Mouse (Mus musculus) kidney, adult 2 months (tissue): ENCODE results near the gene Pik3ap1. TPM values are rescaled to one million over a fixed set of nuclear protein-coding genes. Genes with fewer than 3 reads are reported as not detected.

Experiments used
- DNase-seq: peaks from one replicate; pipeline ENCODE4 v3.0.0; 2021
- H3K27ac ChIP-seq: fragments of 200-500 bp; 2 replicates; pipeline ENCODE4 v1.5.1; 2012; ENCODE audit warnings: low read depth, low read length, control low read depth, inconsistent platforms; ENCODE audit not compliant: insufficient read depth
- H3K27me3 ChIP-seq: fragments of 200-500 bp; replicated peaks from 2 replicates; pipeline ENCODE4 v1.6.1; 2012; ENCODE audit warnings: mild to moderate bottlenecking, moderate library complexity, low read length, inconsistent platforms; ENCODE audit not compliant: control insufficient read depth, insufficient read depth
- H3K36me3 ChIP-seq: fragments of 200-500 bp; 2 replicates; pipeline ENCODE4 v1.6.1; 2012; ENCODE audit warnings: mild to moderate bottlenecking, moderate library complexity, low read length, inconsistent platforms; ENCODE audit not compliant: control insufficient read depth, insufficient read depth
- H3K4me1 ChIP-seq: fragments of 200-500 bp; 2 replicates; pipeline ENCODE4 v1.6.1; 2011; ENCODE audit warnings: low read length; ENCODE audit not compliant: control insufficient read depth, insufficient read depth
- H3K4me3 ChIP-seq: fragments of 200-500 bp; 2 replicates; pipeline ENCODE4 v1.5.1; 2011; ENCODE audit warnings: mild to moderate bottlenecking, low read depth, low read length, control low read depth; ENCODE audit not compliant: insufficient read depth
- CTCF ChIP-seq: fragments of 200-500 bp; conservative IDR thresholded peaks from 2 replicates; pipeline ENCODE4 v1.5.1; 2011; ENCODE audit warnings: low read depth, mild to moderate bottlenecking, control low read depth, low read length, moderate library complexity, mixed read lengths; ENCODE audit not compliant: insufficient read depth, insufficient read length
- POLR2A ChIP-seq: fragments of 200-500 bp; IDR thresholded peaks from one replicate; pipeline ENCODE4 v1.6.1; 2011; ENCODE audit warnings: low read depth, low read length, control low read depth
- WGBS: fragments of 180-500 bp; shearing (Covaris S2); methylation state at CpG from one replicate; pipeline ENCODE4 v1.1.7; 2018; 5-methylcytosine and 5-hydroxymethylcytosine counted together
- polyA plus RNA-seq: library from polyadenylated mRNA; depleted of rRNA; stranded (reverse); fragments of >200 nt; gene quantifications from 2 replicates; pipeline ENCODE4 v1.2.3, GENCODE M21; 2012

Pik3ap1 gene
- polyA plus RNA-seq, 1 experiment, result 2.9 TPM

GRCm38 (mm10) chr19:41381581-41382239, 3.2 kb downstream of the Pik3ap1 start:
- no peaks in the 10 kb centered on the region for H3K27me3 ChIP-seq
- H3K4me3 ChIP-seq, result no peak overlapping the region
- DNase-seq, result peak; percentile 12
- H3K36me3 ChIP-seq, result no peaks in the 10 kb centered on the region
- WGBS, result 67% methylated on average over 9 of the region's 9 CpGs
- TF ChIP-seq CTCF, result no peak
- TF ChIP-seq POLR2A, result no peak
- H3K27ac ChIP-seq, result no peak overlapping the region
- H3K4me1 ChIP-seq, result no peaks in the 10 kb centered on the region

- no peaks in the 10 kb centered on the region for H3K4me1 ChIP-seq
These were observed 5.7 kb downstream of the Pik3ap1 start for GRCm38 (mm10) chr19:41379195-41379594.

GRCm38 (mm10) chr19:41375791-41376190, 9.1 kb downstream of the Pik3ap1 start:
- Histone ChIP-seq H3K27ac (no peak overlapping the region), H3K4me1 (no peaks in the 10 kb centered on the region), H3K4me3 (no peak overlapping the region), H3K36me3 (no peaks in the 10 kb centered on the region), H3K27me3 (no peaks in the 10 kb centered on the region)
- TF ChIP-seq POLR2A (no peak), CTCF (no peak)
- 85% methylated on average over 21 of the region's 21 CpGs for WGBS
- DNase-seq, result no peak

More at GRCm38 (mm10) chr19:41379195-41379594, 5.7 kb downstream of the Pik3ap1 start:
- TF ChIP-seq POLR2A, result no peak
- TF ChIP-seq CTCF, result no peak
- Histone ChIP-seq H3K27me3 (no peaks in the 10 kb centered on the region), H3K27ac (no peak overlapping the region), H3K36me3 (no peaks in the 10 kb centered on the region), H3K4me3 (no peak overlapping the region)
- WGBS, result 88% methylated on average over 3 of the region's 3 CpGs
- no peak for DNase-seq

GRCm38 (mm10) chr19:41375096-41375495, 9.8 kb downstream of the Pik3ap1 start:
- TF ChIP-seq POLR2A, result no peak
- 84% methylated on average over 1 of the region's 1 CpGs for WGBS
- no peak for DNase-seq
- H3K27me3 ChIP-seq, result no peaks in the 10 kb centered on the region
- no peak overlapping the region for H3K4me3 ChIP-seq
- no peaks in the 10 kb centered on the region for H3K36me3 ChIP-seq
- no peaks in the 10 kb centered on the region for H3K4me1 ChIP-seq
- H3K27ac ChIP-seq, result no peak overlapping the region

- TF ChIP-seq CTCF (no peak), POLR2A (no peak)
- no peak overlapping the region for H3K4me3 ChIP-seq
- no peaks in the 10 kb centered on the region for H3K4me1 ChIP-seq
- 86% methylated on average over 5 of the region's 5 CpGs for WGBS
- H3K27ac ChIP-seq, result no peak overlapping the region
- no peaks in the 10 kb centered on the region for H3K27me3 ChIP-seq
- no peak for DNase-seq
- H3K36me3 ChIP-seq, result no peaks in the 10 kb centered on the region
These were observed 10.2 kb downstream of the Pik3ap1 start for GRCm38 (mm10) chr19:41374658-41375057.

- WGBS, result 75% methylated on average over 4 of the region's 4 CpGs
- H3K4me1 ChIP-seq, result no peaks in the 10 kb centered on the region
- no peak overlapping the region for H3K27ac ChIP-seq
- no peak for DNase-seq
- H3K36me3 ChIP-seq, result no peaks in the 10 kb centered on the region
- TF ChIP-seq CTCF, result no peak
- no peak for TF ChIP-seq POLR2A
- no peaks in the 10 kb centered on the region for H3K27me3 ChIP-seq
- H3K4me3 ChIP-seq, result no peak overlapping the region
These were observed 12.6 kb downstream of the Pik3ap1 start for GRCm38 (mm10) chr19:41372322-41372721.

GRCm38 (mm10) chr19:41371373-41371772, 13.5 kb downstream of the Pik3ap1 start:
- no peaks in the 10 kb centered on the region for H3K27me3 ChIP-seq
- TF ChIP-seq CTCF (no peak), POLR2A (no peak)
- no peaks in the 10 kb centered on the region for H3K36me3 ChIP-seq
- 84% methylated on average over 4 of the region's 4 CpGs for WGBS
- no peak overlapping the region for H3K27ac ChIP-seq
- DNase-seq, result no peak
- H3K4me1 ChIP-seq, result no peaks in the 10 kb centered on the region
- no peak overlapping the region for H3K4me3 ChIP-seq
